Mouse (Mus musculus) urinary bladder, postnatal 10 days (tissue): ENCODE results near the gene Klk6.

Experiments
- DNase-seq: peaks from one replicate; pipeline ENCODE4 v3.0.0; 2022; ENCODE audit warnings: low spot score

The Klk6 gene

GRCm38 (mm10) chr7:43824199-43824598 lies at the start of gene Klk6:
Gene Klk6 (plus strand): TSS chr7:43824499.
- DNase-seq = no peak

DNA sequence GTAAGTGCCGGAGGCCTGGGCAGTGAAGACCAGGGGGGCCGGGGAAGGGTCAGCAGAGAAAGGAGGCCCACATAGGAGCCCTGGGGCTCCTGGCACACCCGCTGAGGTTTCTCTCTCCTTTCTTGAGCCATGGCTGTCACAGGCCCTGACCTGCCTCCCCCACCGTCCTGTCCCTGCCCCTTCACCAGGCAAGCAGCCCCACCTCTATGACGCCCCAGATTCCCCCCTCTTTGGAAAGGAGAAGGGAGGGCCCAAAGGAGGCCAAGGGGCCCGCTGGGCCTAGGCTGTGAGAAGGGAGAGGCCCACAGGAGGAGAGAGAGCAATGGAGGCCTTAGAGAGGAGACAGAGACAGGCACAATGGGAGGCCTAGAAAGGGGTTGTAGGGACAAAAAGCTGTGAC lies 49.5 kb upstream of the Klk6 start:
- no peak for DNase-seq

DNA sequence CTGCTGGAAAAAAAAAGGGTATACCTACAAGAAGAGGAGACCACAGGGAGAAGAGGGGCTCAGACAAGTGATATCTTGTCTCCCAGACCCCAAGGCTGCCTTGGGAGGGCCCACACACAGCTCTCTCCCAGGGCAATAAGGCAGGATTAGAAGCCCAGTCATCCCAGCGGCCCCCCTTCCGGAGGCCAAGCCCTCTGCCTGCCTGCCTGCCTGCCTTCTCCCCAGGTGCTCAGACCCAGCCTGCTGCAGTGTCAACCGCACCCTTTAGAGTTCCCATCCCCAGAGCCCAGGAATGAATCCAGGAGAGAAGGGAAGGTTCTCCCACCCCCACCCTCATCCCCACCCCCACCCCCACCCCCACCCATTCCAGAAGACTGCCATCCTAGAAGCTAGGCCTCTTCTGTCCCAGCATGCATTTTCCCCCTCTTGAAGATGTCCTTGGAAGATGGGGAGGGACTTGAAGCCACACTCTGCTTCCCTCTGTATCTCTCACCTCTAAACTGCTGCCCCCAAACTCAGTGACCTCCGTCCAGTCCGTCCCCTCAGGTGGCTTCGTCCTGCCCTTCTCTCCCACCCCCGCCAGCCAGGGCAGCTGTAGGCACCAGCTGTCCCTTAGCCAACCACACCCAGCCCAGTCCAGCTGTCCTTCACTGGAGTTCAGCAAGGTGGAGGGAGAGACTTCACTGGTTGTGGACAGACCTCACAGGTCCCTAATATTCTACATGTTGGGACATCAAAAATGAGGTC lies 48.8 kb upstream of the Klk6 start:
- no peak for DNase-seq

DNA sequence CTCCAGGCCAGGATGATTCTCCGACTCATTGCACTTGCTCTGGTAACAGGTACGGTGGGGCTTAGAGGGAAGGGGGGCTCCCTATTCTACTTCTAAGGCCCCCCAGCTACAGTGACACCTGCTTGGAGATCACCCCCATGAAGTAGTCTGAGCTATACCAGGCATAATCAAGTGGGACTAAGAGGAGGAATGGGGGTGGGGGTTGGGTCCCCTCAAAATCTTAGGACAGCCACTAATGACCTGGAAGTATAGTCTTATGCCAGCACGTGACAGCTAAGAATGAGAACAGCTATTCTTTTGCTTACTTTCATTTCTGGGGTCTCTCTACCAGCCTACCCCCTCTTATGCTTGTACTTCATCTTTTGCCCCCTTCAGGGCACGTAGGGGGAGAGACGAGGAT lies 47.8 kb upstream of the Klk6 start:
- no peak for DNase-seq

DNA sequence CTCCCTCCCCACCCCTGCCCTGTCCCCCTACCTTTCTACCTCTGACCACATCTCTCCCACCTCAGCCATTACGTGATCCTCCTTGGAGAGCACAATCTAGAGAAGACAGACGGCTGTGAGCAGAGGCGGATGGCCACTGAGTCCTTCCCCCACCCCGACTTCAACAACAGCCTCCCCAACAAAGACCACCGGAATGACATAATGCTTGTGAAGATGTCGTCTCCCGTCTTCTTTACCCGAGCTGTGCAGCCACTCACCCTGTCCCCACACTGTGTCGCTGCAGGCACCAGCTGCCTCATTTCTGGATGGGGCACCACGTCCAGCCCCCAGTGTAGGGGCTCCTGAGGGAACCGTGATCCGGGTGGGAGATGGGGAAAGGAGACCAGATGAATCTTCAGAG lies 46.9 kb upstream of the Klk6 start:
- DNase-seq = no peak

DNA sequence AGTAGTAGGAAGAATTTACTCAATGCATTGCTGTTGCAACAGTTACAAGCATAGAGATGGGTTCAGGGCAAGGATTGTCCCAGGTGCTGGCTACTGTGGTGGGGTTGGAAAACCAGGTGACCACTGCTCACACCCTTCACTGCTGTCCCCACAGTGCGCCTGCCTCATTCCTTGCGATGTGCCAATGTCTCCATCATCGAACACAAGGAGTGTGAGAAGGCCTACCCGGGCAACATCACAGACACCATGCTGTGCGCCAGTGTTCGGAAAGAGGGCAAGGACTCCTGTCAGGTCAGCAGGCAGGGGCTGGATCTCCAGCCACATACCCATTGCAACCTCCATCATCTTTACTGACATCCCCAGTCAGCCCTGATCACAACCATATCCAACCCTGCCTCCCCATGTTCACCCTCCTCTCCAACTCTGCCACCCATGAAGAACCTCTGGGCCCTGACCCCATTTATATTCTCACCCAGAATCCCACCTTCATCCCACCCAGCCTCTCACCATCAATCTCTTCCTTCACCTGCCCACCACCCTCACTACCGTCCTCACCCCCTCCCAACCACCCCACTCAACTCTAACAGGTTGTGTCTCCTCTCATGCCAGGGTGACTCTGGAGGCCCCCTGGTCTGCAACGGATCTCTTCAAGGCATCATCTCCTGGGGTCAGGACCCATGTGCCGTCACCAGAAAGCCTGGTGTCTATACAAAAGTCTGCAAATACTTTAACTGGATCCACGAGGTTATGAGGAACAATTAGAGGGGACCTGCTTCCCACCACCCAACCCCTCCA lies 45.9 kb upstream of the Klk6 start:
- no peak for DNase-seq

DNA sequence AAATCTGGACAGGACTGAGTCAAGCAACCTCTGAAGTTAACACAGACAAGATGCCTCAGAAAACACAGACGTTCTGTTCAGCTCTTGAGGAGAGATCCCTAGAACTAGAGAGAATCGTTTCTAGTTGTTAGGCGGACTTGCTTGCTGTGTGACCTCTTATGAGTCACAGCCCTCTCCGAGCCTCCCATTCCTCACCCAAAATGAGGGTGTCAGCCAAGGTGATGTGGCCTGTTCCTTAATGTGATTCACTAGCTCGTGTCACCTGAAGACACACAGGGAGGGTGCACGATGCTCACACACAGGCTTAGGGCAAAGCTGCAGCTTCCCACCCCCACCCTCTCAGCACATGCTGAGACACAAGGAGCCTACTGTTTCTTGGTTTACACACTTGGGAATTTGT lies 44.1 kb upstream of the Klk6 start:
- DNase-seq = no peak

DNA sequence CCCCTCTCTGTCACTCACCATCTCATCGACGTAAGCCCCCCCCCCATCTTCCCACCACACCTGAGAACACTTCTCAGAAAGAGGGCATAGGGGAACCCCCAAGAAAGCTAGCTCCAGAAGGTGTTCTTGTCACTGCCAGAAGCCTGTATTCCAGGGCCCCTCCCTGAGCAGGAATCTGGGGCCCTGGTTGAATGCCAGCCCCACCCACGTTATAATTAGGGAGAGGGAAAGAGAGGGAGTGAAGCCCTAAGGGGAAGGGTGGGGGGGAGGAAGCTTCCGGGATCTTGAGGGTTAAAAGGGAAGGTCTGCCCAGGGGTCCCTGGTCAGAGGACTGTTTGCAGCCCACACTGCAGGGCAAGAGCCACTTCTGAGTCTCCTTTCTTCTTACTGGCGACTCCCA lies 43.6 kb upstream of the Klk6 start, which contains the start of gene Klk10:
Gene Klk10 (plus strand): TSS at position 290 of the 400 bp plus-strand sequence.
- no peak for DNase-seq

GRCm38 (mm10) chr7:43781541-43781940 lies 42.8 kb upstream of the Klk6 start:
- no peak for DNase-seq

GRCm38 (mm10) chr7:43782275-43783265 lies 41.7 kb upstream of the Klk6 start:
- DNase-seq = peak; percentile 51

DNA sequence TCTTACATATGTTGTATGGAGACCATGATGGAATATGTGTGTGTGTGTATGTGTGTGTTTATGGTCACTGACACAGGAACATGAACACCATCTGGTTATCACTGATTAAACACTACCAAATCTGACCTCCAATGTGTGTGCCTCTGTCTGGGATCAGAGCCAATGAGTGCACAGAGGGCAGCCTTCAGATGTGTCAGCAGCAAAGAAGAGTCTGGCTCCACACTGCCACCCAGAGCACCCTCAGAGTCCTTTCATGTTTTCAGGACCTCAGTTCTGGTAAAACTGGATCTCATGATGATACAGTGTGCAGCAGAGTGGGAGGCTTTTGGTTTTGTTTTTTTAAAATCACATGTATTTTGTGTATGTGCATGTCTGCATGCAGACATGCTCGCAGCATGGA lies 39.0 kb upstream of the Klk6 start:
- DNase-seq = no peak

GRCm38 (mm10) chr7:43788096-43788495 lies 36.2 kb upstream of the Klk6 start:
- DNase-seq = no peak

DNA sequence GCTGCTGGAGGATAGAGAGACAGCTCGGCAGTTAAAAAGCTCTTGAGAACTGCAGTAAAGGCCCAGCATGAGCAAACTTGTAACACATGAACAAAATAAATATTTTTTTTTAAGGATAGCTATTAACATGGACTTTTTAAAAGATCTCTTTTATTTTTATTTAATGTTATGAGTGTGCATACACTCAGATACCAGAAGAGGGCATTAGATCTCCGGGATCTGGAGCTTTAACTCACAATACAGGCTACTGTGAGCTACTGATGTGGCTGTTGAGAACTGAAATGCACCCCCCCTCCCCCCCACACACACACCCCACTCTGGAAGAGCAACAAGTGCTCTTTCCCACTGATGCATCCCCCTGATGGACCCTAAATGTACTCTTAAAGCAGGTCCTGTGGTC lies 35.0 kb upstream of the Klk6 start:
- DNase-seq = no peak

DNA sequence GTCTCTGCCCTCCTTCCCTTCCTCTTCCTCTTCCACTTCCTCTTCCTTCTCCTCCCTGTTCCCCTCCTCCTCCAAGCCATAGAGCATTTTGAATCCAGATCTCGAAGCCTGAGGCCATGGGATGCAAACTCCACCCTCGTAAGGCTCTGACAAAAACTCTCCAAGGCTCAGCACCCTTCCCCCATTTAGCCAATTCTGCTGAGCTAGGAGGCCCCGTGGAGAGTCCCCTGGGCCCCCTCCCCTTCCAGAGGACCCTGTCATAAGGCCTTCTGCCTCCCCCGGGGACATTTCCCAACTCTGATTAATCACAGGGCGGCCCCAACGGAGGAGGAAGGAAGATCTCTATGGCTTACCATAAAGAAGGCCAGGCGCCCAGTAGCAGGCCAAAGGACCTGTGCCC lies 32.7 kb upstream of the Klk6 start, which contains the start of gene Klk9:
Gene Klk9 (plus strand): TSS at position 301 of the 400 bp plus-strand sequence.
- DNase-seq = no peak

GRCm38 (mm10) chr7:43796355-43796754 lies 27.9 kb upstream of the Klk6 start:
- no peak for DNase-seq

DNA sequence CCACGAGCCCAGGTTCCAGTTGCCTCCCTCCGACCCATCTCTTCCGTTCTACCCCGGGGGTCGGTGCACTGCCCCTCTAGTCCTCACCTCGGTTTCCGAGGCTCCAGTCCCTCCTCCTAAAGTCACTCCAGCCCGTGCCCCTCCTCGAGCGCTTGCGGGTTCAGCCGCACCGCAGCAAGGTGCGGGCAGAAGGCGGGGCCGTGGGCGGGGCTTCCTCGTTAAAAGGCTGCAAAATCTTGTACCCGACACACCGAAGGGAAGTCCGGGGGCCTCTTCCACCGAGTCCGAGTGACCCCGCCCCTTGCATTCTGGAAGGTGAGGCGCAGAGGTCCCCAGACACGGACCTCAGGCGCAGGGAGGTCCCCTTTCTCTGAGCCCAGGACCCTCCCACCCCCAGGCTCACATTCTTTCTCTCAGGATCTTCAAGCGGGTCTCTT lies 26.9 kb upstream of the Klk6 start, which contains the start of gene Klk8:
Gene Klk8 (plus strand): TSS at position 245 of the 437 bp plus-strand sequence.
- DNase-seq = no peak

GRCm38 (mm10) chr7:43797844-43798462 lies 26.3 kb upstream of the Klk6 start:
- no peak for DNase-seq

DNA sequence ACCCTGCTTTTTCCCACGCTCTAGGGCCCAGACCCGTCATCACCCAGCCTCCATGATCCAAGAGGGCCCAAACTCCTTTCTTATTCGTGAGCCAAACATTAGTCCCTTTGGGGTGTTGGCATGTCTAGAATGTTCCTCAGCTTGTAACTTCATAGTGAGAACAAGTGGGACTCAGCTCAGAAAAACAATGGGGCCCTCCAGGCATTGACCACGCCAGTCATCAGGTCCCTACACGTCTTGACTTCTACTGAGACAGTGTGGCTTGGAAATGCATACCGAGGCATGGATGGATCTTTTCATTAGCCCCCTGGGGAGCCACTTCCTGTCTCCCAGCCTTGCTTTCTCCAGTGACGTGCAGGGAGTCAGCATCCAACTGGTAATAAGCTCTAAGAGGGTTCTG lies 24.4 kb upstream of the Klk6 start:
- DNase-seq = no peak

- no peak for DNase-seq
Measured at GRCm38 (mm10) chr7:43810994-43811393, 13.3 kb upstream of the Klk6 start, which contains the start of gene Klk7. Gene Klk7 (plus strand): TSS chr7:43811294.

DNA sequence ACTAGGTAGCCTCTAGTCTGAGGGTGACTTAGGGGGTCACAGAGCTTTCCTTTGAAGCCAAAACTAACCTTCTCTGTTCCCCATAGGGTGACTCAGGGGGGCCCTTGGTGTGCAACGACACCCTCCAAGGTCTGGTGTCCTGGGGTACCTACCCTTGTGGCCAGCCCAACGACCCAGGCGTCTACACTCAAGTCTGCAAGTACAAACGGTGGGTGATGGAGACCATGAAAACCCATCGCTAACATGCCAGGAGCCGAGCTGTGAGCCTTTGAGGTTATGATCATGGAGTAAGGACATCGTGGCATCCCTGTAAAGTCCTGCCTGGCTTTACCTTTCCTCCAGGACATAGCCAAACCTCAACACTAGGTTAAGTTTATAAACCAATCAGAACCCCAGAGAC lies 9.1 kb upstream of the Klk6 start:
- no peak for DNase-seq

DNA sequence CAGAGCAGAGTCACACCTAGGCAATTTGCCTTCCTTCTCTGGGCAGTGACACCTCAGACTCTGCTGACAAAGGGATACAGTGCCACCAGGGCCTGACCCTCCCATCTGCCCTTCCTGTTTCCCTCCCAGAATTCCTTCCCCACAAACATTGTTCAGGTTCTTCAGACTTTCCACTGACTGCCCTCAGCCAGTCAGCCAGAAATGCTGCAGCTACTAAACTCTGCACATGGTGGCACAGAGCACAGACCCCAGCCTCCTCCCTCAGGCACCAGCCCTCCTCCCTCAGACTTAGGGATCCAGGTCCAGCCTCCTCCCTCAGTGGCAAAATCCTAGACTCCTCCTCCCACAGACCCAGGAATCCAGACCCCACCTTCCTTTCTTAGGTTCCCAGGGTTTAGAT lies 7.6 kb upstream of the Klk6 start:
- no peak for DNase-seq
